Mouse (Mus musculus) spleen, adult 2 months (tissue): Measurements from ENCODE around the gene Nlrp9b. TPM values are rescaled to one million over a fixed set of nuclear protein-coding genes. Genes with fewer than 3 reads are reported as not detected.

ENCODE experiments used
- DNase-seq, 2 experiments: peaks; one replicate each; pipeline versions ENCODE4 v3.0.0 to v3.0.0-alpha.2; 2012 to 2021; ENCODE audit warnings: low spot score in 2 of 2, low read depth in 1 of 2
- H3K27ac ChIP-seq: fragments of 200-500 bp; 2 replicates; pipeline ENCODE4 v1.5.1; 2012; ENCODE audit warnings: low read length, inconsistent platforms; ENCODE audit not compliant: insufficient read depth
- H3K27me3 ChIP-seq: fragments of 200-500 bp; 2 replicates; pipeline ENCODE4 v1.6.1; 2012; ENCODE audit warnings: mild to moderate bottlenecking, moderate library complexity, low read length, inconsistent platforms; ENCODE audit not compliant: control insufficient read depth, insufficient read depth
- H3K36me3 ChIP-seq: fragments of 200-500 bp; 2 replicates; pipeline ENCODE4 v1.6.1; 2012; ENCODE audit warnings: mild to moderate bottlenecking, low read length, inconsistent platforms; ENCODE audit not compliant: control insufficient read depth, insufficient read depth
- H3K4me1 ChIP-seq: fragments of 200-500 bp; 2 replicates; pipeline ENCODE4 v1.6.1; 2011; ENCODE audit warnings: inconsistent platforms; ENCODE audit not compliant: control insufficient read depth, insufficient read depth, insufficient read length
- H3K4me3 ChIP-seq: fragments of 200-500 bp; 2 replicates; pipeline ENCODE4 v1.5.1; 2011; ENCODE audit warnings: mild to moderate bottlenecking, inconsistent platforms; ENCODE audit not compliant: insufficient read depth, insufficient read length; ENCODE audit errors: extremely low read depth
- CTCF ChIP-seq: fragments of 200-500 bp; IDR thresholded peaks from 2 replicates; pipeline ENCODE4 v1.5.1; 2011; ENCODE audit warnings: mild to moderate bottlenecking, inconsistent platforms; ENCODE audit not compliant: insufficient read depth, insufficient read length, insufficient replicate concordance; ENCODE audit errors: extremely low read depth
- POLR2A ChIP-seq: fragments of 200-500 bp; IDR thresholded peaks from 2 replicates; pipeline ENCODE4 v1.6.1; 2011; ENCODE audit warnings: low read depth, low read length, inconsistent platforms
- WGBS: fragments of 180-500 bp; shearing (Covaris S2); methylation state at CpG from one replicate; pipeline ENCODE4 v1.1.7; 2018; 5-methylcytosine and 5-hydroxymethylcytosine counted together
- polyA plus RNA-seq: library from polyadenylated mRNA; depleted of rRNA; stranded (reverse); fragments of >200 nt; gene quantifications from 2 replicates; pipeline ENCODE4 v1.2.3, GENCODE M21; 2012

Nlrp9b gene
- polyA plus RNA-seq, 1 experiment, result not detected

DNA sequence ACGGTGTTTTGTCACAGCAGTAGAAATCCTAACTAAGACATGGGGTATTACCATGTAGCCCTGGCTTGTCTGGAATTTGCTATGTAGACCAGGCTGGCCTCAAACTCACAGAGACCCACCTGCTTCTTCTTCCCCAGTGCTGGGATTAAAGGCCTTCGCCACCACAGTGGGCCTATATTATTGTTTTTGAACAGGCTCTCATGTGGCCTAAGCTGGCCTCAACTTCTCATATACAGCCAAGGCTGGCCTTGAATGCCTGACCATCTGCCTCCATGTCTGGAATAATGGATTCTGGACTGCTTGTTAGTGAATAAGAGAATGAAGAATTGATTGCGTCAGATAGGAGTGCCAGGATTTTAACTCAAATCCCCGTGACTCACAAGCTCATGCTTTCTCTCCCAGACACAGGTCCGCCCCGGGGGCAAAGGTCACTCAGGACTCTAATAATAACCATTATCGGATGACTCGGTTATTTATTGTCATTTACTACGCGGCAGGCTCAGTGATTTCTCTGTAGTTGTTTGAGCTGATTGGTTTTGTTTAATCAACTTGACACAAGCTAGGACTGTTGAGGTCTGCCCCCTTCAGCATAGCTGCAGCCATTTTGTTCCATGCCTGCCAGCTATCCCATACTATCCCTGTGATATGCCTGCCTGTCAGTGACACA, 38.8 kb upstream of the Nlrp9b start:
- Histone ChIP-seq H3K4me1 (no peaks in the 10 kb centered on the region), H3K27me3 (no peaks in the 10 kb centered on the region), H3K4me3 (no peak overlapping the region), H3K36me3 (no peaks in the 10 kb centered on the region), H3K27ac (no peak overlapping the region)
- DNase-seq, result no peak
- TF ChIP-seq CTCF, result no peak
- TF ChIP-seq POLR2A, result no peak
- 91% methylated on average over 10 of the region's 10 CpGs for WGBS

DNA sequence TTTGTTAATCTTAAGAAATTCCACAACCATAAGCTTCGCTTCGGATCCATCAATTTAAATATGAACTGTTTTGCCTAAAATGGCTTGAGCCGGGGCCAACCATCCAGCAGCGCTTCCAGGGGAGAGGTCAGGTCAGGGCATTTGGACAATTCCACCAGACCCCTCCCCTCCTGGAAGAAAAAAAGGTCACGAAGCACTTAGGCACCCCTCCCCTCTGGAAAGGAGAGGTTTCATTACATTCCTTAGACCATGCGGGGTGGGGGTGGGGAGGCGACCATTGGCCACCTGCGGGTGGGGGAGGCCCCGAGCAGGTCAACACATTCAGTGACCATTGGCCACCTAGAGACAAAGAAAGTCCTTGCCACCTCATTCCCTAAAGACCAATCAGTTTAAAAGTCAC, 38.2 kb upstream of the Nlrp9b start:
- Histone ChIP-seq H3K4me3 (no peak overlapping the region), H3K27me3 (no peaks in the 10 kb centered on the region), H3K27ac (no peak overlapping the region), H3K4me1 (no peaks in the 10 kb centered on the region), H3K36me3 (no peaks in the 10 kb centered on the region)
- no peak for DNase-seq
- TF ChIP-seq CTCF (no peak), POLR2A (no peak)
- WGBS, result 89% methylated on average over 9 of the region's 9 CpGs

DNA sequence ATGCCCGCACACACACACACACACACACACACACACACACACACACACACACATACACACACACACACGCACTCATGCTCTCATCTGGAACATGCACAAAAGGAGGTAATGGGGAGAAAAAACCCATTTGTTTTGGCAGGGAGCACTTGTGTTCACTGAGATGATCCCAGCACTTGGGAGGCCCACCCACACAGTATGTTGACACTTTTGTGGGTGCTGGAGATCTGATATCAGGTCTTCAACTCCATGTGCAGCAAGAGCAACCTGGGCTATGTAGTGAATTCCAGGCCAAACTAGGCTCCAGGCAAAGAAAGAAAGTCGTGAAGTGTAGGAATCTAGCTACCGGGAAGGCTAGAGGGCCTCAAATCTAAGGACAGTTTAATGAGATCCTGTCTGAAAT, 35.4 kb upstream of the Nlrp9b start:
- Histone ChIP-seq H3K4me3 (no peak overlapping the region), H3K36me3 (no peaks in the 10 kb centered on the region), H3K4me1 (no peaks in the 10 kb centered on the region), H3K27me3 (no peaks in the 10 kb centered on the region), H3K27ac (no peak overlapping the region)
- no peak for DNase-seq
- no peak for TF ChIP-seq CTCF
- WGBS, result 75% methylated on average over 4 of the region's 4 CpGs

DNA sequence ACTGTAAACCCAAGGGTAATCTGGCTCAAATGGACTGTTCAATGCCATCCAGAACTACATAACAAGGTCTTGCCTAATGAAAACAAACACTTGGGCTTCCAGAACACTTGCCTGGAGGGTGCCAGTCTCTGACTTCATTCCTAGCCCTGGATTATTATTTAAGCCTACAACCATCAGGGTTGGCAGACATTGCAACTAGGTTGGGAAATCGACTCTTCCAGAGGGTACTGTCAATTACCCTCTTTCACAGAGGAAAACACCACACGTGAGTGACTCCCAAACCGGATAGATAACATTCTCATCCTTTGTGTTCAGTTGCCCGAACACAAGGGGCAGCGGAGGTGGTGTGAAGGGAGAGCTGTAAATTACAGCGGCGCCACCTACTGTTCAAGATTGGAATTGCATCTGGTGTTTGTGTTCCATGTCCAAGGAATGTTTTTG, 34.9 kb upstream of the Nlrp9b start:
- Histone ChIP-seq H3K4me3 (no peak overlapping the region), H3K27ac (no peak overlapping the region), H3K27me3 (no peaks in the 10 kb centered on the region), H3K36me3 (no peaks in the 10 kb centered on the region), H3K4me1 (no peaks in the 10 kb centered on the region)
- DNase-seq, result peak; percentile 64 to 83
- WGBS, result 3% methylated on average over 7 of the region's 7 CpGs
- TF ChIP-seq CTCF (peak; percentile 90; the same call in 1 of the 2 replicates), POLR2A (no peak)

DNA sequence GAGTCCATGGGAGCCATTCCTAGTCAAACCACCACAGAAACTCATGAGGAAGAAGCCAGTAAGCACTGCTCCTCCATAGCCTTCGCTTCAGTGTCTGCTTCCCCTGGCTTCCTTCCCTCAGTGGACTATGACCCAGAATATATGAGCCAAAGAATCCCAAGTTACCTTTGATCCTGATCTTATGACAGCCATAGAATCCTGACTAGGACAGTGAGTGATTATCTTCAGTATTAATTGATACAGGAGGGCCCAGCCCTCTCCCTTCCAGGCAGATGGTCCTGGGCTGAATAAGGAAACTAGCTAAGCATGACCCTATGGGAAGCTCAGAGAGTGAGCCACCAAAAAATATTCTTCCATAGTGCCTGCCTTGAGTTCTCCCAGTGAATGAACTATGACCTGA, 28.8 kb upstream of the Nlrp9b start:
- no peak for TF ChIP-seq CTCF
- TF ChIP-seq POLR2A, result no peak
- Histone ChIP-seq H3K4me3 (no peak overlapping the region), H3K36me3 (no peaks in the 10 kb centered on the region), H3K4me1 (no peaks in the 10 kb centered on the region), H3K27ac (no peak overlapping the region), H3K27me3 (no peaks in the 10 kb centered on the region)
- WGBS, result 69% methylated on average over 1 of the region's 1 CpGs
- DNase-seq, result no peak

DNA sequence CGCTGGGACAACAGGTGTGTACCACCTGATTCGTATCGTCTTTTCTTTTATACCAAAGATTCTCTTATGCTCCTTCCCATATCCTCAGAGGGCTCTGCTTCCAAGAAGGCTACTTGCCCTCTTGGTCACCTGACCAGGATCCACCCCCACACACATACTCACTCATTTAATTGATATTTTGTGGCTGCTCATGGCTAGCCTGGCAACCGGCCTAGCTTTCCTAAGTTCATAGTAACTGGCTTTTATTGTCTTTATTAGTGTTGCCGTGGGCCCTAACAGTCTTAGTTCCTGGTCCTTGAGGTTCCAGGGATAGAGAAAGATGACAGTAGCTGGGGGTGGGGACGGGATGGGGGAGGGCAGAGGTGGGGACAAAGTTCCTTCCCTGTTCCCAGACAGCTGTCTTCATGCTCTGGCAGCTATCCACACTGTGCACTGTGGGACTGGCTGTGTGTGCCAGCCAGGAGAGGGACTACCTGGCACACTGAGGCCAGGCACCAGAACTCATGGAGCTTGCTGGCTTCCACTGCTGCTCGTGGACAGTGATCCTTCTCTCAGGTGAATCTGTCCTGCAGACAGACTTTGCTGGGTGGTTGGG, 26.2 kb upstream of the Nlrp9b start, which contains the start of gene Ceacam20:
Gene Ceacam20, plus strand, starts transcription at position 428 of the 595 bp plus-strand sequence.
- WGBS, result 77% methylated on average over 7 of the region's 7 CpGs
- H3K27ac ChIP-seq, result no peak within 1 kb of the TSS
- no peaks in the 10 kb centered on the region for H3K27me3 ChIP-seq
- H3K36me3 ChIP-seq, result no peaks in the 10 kb centered on the region
- no peaks in the 10 kb centered on the region for H3K4me1 ChIP-seq
- no peak for DNase-seq
- H3K4me3 ChIP-seq, result no peak within 1 kb of the TSS
- TF ChIP-seq POLR2A (no peak), CTCF (no peak)

DNA sequence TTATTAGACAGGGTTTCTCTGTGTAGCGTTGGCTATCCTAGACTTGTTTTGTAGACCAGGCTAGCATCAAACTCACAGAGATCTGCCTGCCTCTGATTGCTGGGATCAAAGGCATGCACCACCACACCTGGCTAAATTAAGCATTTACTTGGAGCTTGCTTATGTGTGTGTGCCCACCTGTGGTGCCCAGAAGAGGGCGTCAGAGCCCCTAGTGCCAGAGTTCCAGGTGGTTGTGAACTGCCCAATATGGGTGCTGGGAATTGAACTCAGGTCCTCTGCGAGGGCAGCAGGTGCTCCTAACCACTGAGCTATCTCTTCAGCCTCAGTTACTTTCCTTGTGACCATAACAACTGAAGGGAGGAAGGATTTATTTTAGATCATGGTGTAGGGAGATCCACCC, 22.2 kb upstream of the Nlrp9b start:
- 73% methylated on average over 3 of the region's 3 CpGs for WGBS
- no peaks in the 10 kb centered on the region for H3K4me1 ChIP-seq
- H3K27ac ChIP-seq, result no peak overlapping the region
- TF ChIP-seq CTCF (no peak), POLR2A (no peak)
- H3K36me3 ChIP-seq, result no peaks in the 10 kb centered on the region
- no peaks in the 10 kb centered on the region for H3K27me3 ChIP-seq
- DNase-seq, result no peak
- no peak overlapping the region for H3K4me3 ChIP-seq
